Mouse (Mus musculus) neural tube, embryonic 11.5 days (tissue): Measurements from ENCODE around the gene Esrrg. TPM values are rescaled to one million over a fixed set of nuclear protein-coding genes. Genes with fewer than 3 reads are reported as not detected.

ENCODE experiments used
- ATAC-seq: fragments of 200-750 bp; cut with Nextera tagmentation; 2 replicates; pipeline ENCODE4 v1.8.0; 2017; ENCODE audit warnings: moderate number of reproducible peaks, mild to moderate bottlenecking, moderate TSS enrichment, moderate library complexity; ENCODE audit not compliant: insufficient read depth, low FRiP score, low TSS enrichment
- DNase-seq: peaks from one replicate; pipeline ENCODE4 v3.0.0-alpha.2; 2015; ENCODE audit warnings: low spot score
- H3K27ac ChIP-seq: fragments of 300-500 bp; sonication (generic); 2 replicates; pipeline ENCODE4 v1.5.1; 2014; ENCODE audit warnings: low read depth, mild to moderate bottlenecking, low read length
- H3K27me3 ChIP-seq: fragments of 300-500 bp; sonication (generic); 2 replicates; pipeline ENCODE4 v1.6.1; 2014; ENCODE audit warnings: mild to moderate bottlenecking, low read length, mixed read lengths; ENCODE audit not compliant: control insufficient read depth, insufficient read depth
- H3K36me3 ChIP-seq: fragments of 300-500 bp; sonication (generic); 2 replicates; pipeline ENCODE4 v1.6.1; 2014; ENCODE audit warnings: mild to moderate bottlenecking, low read length, moderate library complexity, mixed read lengths; ENCODE audit not compliant: control insufficient read depth, insufficient read depth
- H3K4me1 ChIP-seq: fragments of 300-500 bp; sonication (generic); 2 replicates; pipeline ENCODE4 v1.6.1; 2014; ENCODE audit warnings: low read length, mixed read lengths; ENCODE audit not compliant: control insufficient read depth, insufficient read depth
- H3K4me2 ChIP-seq: fragments of 300-500 bp; sonication (generic); 2 replicates; pipeline ENCODE4 v1.6.1; 2014; ENCODE audit warnings: low read depth, mild to moderate bottlenecking, moderate library complexity
- H3K4me3 ChIP-seq: fragments of 300-500 bp; sonication (generic); 2 replicates; pipeline ENCODE4 v1.5.1; 2014; ENCODE audit warnings: low read depth, low read length
- H3K9ac ChIP-seq: fragments of 300-500 bp; sonication (generic); 2 replicates; pipeline ENCODE4 v1.6.1; 2014; ENCODE audit warnings: mild to moderate bottlenecking, low read length
- H3K9me3 ChIP-seq: fragments of 300-500 bp; sonication (generic); 2 replicates; pipeline ENCODE4 v1.6.1; 2016; ENCODE audit warnings: low read length; ENCODE audit not compliant: control insufficient read depth
- WGBS: fragments of 180-500 bp; shearing (Covaris S2); extraction: QIAGEN DNeasy Blood & Tissue Kit; methylation state at CpG from one replicate; pipeline ENCODE4 v1.1.7; 2014; 5-methylcytosine and 5-hydroxymethylcytosine counted together
- polyA plus RNA-seq: library from polyadenylated mRNA; unstranded; fragments of >200 nt; fragmentation: Nextera tagmentation; extraction: Ambion mirVana; gene quantifications from 2 replicates; pipeline ENCODE4 v1.2.1, GENCODE M21; 2014

Gene Esrrg
- polyA plus RNA-seq, 1 experiment from 2014 or later: 12.7 TPM

- no peaks in the 10 kb centered on the region for H3K36me3 ChIP-seq
- H3K9ac ChIP-seq: no peak overlapping the region
- H3K4me2 ChIP-seq: no peak overlapping the region
- ATAC-seq (no peak), DNase-seq (no peak)
- WGBS: 90% methylated on average over 7 of the region's 7 CpGs
- no peak overlapping the region for H3K27ac ChIP-seq
- no peaks in the 10 kb centered on the region for H3K4me1 ChIP-seq
- no peak overlapping the region for H3K4me3 ChIP-seq
- no peaks in the 10 kb centered on the region for H3K27me3 ChIP-seq
- no peaks in the 10 kb centered on the region for H3K9me3 ChIP-seq
Observed at GRCm38 (mm10) chr1:187910718-187911117, 302.1 kb downstream of the Esrrg start.

- Histone ChIP-seq H3K4me1 (no peaks in the 10 kb centered on the region), H3K9me3 (no peaks in the 10 kb centered on the region), H3K4me2 (no peak overlapping the region), H3K4me3 (no peak overlapping the region), H3K9ac (no peak overlapping the region), H3K27ac (no peak overlapping the region), H3K36me3 (no peaks in the 10 kb centered on the region), H3K27me3 (no peaks in the 10 kb centered on the region)
- ATAC-seq (no peak), DNase-seq (no peak)
- WGBS: 83% methylated on average over 6 of the region's 6 CpGs
Observed at GRCm38 (mm10) chr1:187911201-187911600, 302.6 kb downstream of the Esrrg start.

GRCm38 (mm10) chr1:187918303-187918702, 309.7 kb downstream of the Esrrg start:
- Histone ChIP-seq H3K27me3 (no peaks in the 10 kb centered on the region), H3K36me3 (no peaks in the 10 kb centered on the region), H3K4me2 (no peak overlapping the region), H3K4me3 (no peak overlapping the region), H3K9me3 (no peaks in the 10 kb centered on the region), H3K4me1 (no peaks in the 10 kb centered on the region), H3K9ac (no peak overlapping the region), H3K27ac (no peak overlapping the region)
- DNase-seq (no peak), ATAC-seq (no peak)
- 80% methylated on average over 6 of the region's 6 CpGs for WGBS

- 93% methylated on average over 4 of the region's 4 CpGs for WGBS
- Histone ChIP-seq H3K4me1 (no peaks in the 10 kb centered on the region), H3K36me3 (no peaks in the 10 kb centered on the region), H3K4me2 (no peak overlapping the region), H3K4me3 (no peak overlapping the region), H3K27me3 (no peaks in the 10 kb centered on the region), H3K9ac (no peak overlapping the region), H3K27ac (no peak overlapping the region), H3K9me3 (no peaks in the 10 kb centered on the region)
- ATAC-seq: no peak
- DNase-seq: no peak
Observed at GRCm38 (mm10) chr1:187918939-187919338, 310.3 kb downstream of the Esrrg start.

GRCm38 (mm10) chr1:187920156-187920777, 311.7 kb downstream of the Esrrg start:
- no peak overlapping the region for H3K9ac ChIP-seq
- WGBS: 84% methylated on average over 5 of the region's 5 CpGs
- ATAC-seq: no peak

GRCm38 (mm10) chr1:187931146-187931545, 322.6 kb downstream of the Esrrg start:
- H3K9ac ChIP-seq: no peak overlapping the region
- 84% methylated on average over 3 of the region's 3 CpGs for WGBS
- no peaks in the 10 kb centered on the region for H3K4me1 ChIP-seq
- no peaks in the 10 kb centered on the region for H3K27me3 ChIP-seq
- DNase-seq (no peak), ATAC-seq (no peak)
- no peak overlapping the region for H3K4me2 ChIP-seq
- no peaks in the 10 kb centered on the region for H3K36me3 ChIP-seq
- no peaks in the 10 kb centered on the region for H3K9me3 ChIP-seq
- no peak overlapping the region for H3K4me3 ChIP-seq
- no peak overlapping the region for H3K27ac ChIP-seq

More at GRCm38 (mm10) chr1:187920156-187920777, 311.7 kb downstream of the Esrrg start:
- Histone ChIP-seq H3K4me2 (no peak overlapping the region), H3K27ac (no peak overlapping the region), H3K9me3 (no peaks in the 10 kb centered on the region), H3K4me1 (no peaks in the 10 kb centered on the region), H3K36me3 (no peaks in the 10 kb centered on the region), H3K4me3 (no peak overlapping the region), H3K27me3 (no peaks in the 10 kb centered on the region)
- no peak for DNase-seq

- Histone ChIP-seq H3K4me3 (no peak overlapping the region), H3K36me3 (no peaks in the 10 kb centered on the region), H3K4me1 (no peaks in the 10 kb centered on the region), H3K27ac (no peak overlapping the region), H3K9me3 (no peaks in the 10 kb centered on the region), H3K4me2 (no peak overlapping the region), H3K27me3 (no peaks in the 10 kb centered on the region), H3K9ac (no peak overlapping the region)
- ATAC-seq (no peak), DNase-seq (no peak)
- 88% methylated on average over 7 of the region's 7 CpGs for WGBS
Observed at GRCm38 (mm10) chr1:187938652-187939051, 330.1 kb downstream of the Esrrg start.

- Histone ChIP-seq H3K27me3 (no peaks in the 10 kb centered on the region), H3K9me3 (no peaks in the 10 kb centered on the region), H3K9ac (no peak overlapping the region), H3K4me3 (no peak overlapping the region), H3K27ac (no peak overlapping the region), H3K4me1 (no peaks in the 10 kb centered on the region), H3K36me3 (no peaks in the 10 kb centered on the region), H3K4me2 (no peak overlapping the region)
- DNase-seq (no peak), ATAC-seq (no peak)
- WGBS: 25% methylated on average over 4 of the region's 4 CpGs
Observed at GRCm38 (mm10) chr1:187939078-187939477, 330.5 kb downstream of the Esrrg start.

GRCm38 (mm10) chr1:187951506-187951905, 342.9 kb downstream of the Esrrg start:
- H3K27ac ChIP-seq: no peak overlapping the region
- no peak overlapping the region for H3K9ac ChIP-seq
- no peaks in the 10 kb centered on the region for H3K36me3 ChIP-seq
- WGBS: 84% methylated on average over 3 of the region's 3 CpGs
- no peaks in the 10 kb centered on the region for H3K4me1 ChIP-seq
- H3K27me3 ChIP-seq: no peaks in the 10 kb centered on the region
- H3K9me3 ChIP-seq: no peaks in the 10 kb centered on the region
- ATAC-seq (no peak), DNase-seq (no peak)
- H3K4me3 ChIP-seq: no peak overlapping the region
- no peak overlapping the region for H3K4me2 ChIP-seq
